Mouse (Mus musculus) cerebral cortex, adult 2 months (tissue): ENCODE results near the gene L3mbtl4.

Source experiments
- WGBS: fragments of 180-500 bp; shearing (Covaris S2); methylation state at CpG from one replicate; pipeline ENCODE4 v1.1.7; 2018; 5-methylcytosine and 5-hydroxymethylcytosine counted together

The L3mbtl4 gene

DNA sequence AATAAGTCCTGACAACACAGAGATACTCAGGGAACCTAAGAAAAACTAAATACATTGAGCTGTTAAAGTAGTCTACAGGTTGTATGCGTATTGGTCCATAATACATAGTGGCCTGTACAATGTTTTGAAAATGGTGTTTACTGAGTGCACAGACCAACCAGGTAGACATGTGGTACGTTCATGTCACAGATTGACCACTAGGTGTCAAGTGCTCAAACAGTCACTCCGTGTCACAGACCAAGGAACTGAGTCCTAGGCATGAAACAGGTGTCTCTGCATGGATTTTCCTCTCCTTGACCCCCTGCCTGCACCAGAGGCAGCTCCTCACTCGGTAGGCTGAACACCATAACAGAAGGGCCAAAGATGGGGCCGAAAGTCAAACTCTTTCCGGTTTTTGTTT lies 366.6 kb downstream of the L3mbtl4 start:
- WGBS, result 84% methylated on average over 6 of the region's 6 CpGs

DNA sequence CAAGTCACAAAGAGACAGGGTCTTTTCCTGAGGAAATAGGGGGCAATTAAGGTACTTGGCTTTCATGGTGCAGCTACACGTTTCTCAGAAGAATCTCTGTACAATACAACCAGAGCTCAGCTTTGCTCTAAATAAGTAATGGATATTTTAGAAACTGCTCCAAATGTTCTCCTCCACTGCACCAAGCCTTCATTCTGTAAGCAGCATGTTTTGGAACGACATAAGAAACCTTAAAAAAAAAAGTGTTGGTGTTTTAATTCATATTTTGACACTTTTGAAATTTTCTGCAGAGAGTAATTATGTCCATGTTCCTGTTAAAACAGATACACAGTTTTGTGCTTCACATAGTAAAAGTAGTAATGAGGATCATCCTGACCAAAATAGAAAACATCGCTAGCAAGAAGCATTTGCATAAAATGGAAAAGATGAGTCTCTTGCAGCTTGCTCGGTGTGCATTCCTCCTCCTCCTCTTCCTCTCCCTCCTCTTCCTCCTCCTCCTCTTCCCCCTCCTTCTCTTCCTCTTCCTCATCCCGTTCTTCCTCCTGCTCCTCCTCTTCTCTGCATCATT lies 369.0 kb downstream of the L3mbtl4 start:
- WGBS, result 36% methylated on average over 5 of the region's 5 CpGs

GRCm38 (mm10) chr17:68666528-68666927 lies 392.9 kb downstream of the L3mbtl4 start:
- WGBS, result 80% methylated on average over 1 of the region's 1 CpGs

DNA sequence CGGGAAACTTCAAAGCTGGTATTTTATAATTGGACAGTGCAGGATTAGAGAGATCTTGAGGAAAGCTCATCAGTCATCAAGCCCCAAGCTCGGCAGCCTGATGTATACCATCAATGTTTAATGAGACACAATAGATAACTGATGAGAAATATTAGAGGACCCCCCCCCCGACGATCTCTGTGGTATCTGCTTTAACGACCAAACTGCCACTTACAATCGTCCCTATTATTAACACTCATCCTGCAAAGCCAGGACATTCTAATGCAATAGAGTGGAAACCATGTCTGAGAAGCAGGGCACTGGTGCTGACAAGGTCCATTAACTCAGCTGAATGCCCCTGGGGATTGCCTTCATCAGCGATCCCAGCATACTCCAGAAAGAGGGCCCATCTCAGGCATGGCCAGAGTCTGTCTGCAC lies 398.5 kb downstream of the L3mbtl4 start:
- WGBS, result 56% methylated on average over 7 of the region's 7 CpGs

GRCm38 (mm10) chr17:68710701-68711100 lies 437.1 kb downstream of the L3mbtl4 start:
- WGBS, result 53% methylated on average over 5 of the region's 5 CpGs

GRCm38 (mm10) chr17:68711350-68711749 lies 437.8 kb downstream of the L3mbtl4 start:
- WGBS, result 78% methylated on average over 3 of the region's 3 CpGs

DNA sequence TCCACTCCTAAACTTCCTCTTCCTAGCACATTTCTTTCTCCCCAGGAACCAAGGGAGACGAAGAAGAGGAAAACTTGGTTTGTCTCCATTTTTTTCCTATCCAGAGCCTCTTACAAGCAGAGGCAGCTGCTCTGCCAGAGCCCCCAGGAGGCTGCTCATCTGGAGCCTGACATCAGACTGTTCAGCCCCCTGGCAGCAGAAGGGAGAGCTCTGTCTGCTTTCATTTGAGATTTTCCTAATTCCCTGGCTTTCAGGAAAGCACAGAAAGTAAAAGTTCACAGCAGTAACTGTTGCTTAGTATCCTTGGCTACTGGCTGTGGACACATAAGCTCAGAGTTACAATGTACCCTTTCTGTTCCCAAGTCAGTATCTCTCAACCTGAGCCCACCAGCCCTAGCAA lies 474.7 kb downstream of the L3mbtl4 start:
- WGBS, result 15% methylated on average over 1 of the region's 1 CpGs

- WGBS, result 30% methylated on average over 6 of the region's 6 CpGs
Observed at GRCm38 (mm10) chr17:68750513-68750912, 476.9 kb downstream of the L3mbtl4 start.

GRCm38 (mm10) chr17:68753112-68753511 lies 479.5 kb downstream of the L3mbtl4 start:
- WGBS, result 36% methylated on average over 7 of the region's 7 CpGs

DNA sequence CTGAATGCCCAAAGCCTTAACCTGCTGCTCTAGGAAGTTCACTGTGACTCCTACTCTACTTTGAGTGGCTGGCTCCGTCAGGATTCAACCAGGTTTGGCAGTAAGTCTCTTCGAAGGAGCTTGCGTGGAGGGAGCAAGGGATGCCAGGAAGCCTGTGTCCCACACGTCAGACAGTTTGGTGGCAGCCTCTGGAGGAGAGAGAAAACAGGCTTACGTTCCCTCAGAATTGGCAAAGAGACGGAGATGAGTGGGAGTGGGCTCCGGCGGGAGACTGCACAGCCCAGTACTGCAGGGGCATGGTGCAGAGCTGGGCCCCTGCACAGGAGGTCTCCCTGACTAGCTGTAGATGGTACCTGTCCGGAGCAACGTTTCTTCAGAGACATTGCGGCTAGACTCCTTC lies 481.2 kb downstream of the L3mbtl4 start:
- WGBS, result 60% methylated on average over 11 of the region's 11 CpGs

DNA sequence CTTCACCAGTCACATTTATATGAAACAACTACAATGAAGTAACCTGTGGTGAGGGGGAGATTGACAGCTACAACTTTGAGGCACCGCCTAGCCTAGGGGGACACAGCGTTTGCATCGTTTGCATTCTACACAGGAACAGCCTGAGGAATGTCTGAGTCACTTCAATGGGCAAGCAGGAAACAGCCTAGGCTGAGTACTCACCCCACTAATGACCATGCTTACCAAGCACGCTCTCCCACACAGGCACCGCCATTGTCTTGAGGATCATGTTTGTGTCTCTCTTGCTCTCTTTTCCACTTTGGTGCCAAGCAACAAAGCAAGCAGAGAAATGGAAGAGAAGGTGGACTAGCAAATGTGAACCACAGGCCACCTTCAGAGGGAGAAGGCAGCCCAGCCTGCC lies 484.8 kb downstream of the L3mbtl4 start:
- 41% methylated on average over 5 of the region's 5 CpGs for WGBS

DNA sequence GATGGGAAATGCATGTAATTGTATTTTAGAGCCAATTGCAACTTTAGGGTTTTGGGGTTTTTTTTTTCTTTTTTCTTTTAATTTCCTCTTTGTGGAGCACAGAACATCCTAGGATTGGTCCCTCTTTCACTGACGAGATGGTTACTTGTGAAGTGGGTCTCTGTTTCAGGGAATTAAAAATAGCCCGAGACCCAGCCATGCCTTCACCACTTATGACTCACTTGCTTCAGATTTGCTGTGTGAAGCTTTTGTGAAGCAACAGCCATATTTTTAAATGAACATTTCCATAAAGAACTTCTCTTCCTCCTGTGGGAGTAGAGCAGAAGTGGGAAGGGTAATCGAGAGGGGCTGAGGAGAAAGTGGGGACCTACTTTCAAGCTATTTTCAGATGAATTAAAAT lies 485.3 kb downstream of the L3mbtl4 start:
- WGBS, result 33% methylated on average over 3 of the region's 3 CpGs

DNA sequence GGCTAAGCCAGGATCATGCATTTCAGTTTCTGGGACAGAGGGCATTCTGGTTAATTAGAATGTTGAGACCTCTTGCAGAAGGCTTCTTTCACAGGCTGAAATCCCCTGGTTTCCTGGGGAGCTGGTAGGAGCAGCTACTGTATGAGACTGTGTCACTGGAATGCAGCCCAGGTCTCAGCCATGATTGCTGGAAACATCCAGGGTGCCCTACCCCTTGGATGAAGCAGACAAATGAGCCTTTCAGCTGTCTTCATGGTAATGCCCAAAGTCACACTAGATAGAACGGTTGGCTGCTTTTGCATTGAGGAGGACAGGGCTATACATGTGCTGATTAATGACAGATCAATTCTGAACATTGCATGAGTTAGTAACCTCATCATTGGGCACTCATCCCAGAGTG lies 486.4 kb downstream of the L3mbtl4 start:
- WGBS, result 67% methylated on average over 1 of the region's 1 CpGs

GRCm38 (mm10) chr17:68764329-68764880 lies 490.8 kb downstream of the L3mbtl4 start:
- WGBS, result 80% methylated on average over 10 of the region's 10 CpGs

GRCm38 (mm10) chr17:68769561-68769960 lies 496.0 kb downstream of the L3mbtl4 start:
- 59% methylated on average over 4 of the region's 4 CpGs for WGBS

DNA sequence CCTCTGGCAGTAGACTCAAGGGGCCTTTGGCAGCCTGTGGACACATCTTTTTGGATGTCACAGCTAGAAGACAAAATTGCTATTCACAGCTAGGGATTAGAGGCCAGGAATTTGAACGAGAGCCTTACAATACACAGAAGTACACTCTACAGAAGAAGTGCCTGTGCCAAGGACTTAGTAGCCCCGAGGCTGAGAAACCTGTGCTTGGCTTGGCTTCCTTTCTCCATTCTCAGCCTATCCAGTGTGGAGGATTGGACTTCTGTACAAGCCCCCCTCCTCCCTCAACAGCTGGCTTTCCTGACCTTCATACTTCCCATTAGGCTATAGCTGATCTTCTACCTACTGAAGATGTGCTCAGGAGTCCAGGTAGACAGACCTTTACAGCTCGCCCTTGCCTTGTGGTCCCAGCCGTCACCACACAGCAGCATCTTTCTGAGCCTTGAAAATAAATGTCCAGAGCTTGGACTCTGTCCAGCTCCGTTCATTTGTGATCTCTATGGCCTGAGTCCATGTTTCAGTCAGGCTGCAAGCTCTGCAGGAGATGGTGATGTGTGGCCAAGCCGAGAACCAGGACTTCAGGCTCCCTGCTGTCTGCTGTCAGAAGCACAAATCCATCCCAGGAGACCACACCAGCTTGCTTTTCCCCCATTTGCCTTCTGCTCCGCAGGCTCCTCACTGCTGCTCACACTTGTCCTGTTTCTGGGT lies 497.6 kb downstream of the L3mbtl4 start:
- 52% methylated on average over 7 of the region's 7 CpGs for WGBS

GRCm38 (mm10) chr17:68793741-68794140 lies 520.1 kb downstream of the L3mbtl4 start:
- WGBS, result 86% methylated on average over 4 of the region's 4 CpGs

DNA sequence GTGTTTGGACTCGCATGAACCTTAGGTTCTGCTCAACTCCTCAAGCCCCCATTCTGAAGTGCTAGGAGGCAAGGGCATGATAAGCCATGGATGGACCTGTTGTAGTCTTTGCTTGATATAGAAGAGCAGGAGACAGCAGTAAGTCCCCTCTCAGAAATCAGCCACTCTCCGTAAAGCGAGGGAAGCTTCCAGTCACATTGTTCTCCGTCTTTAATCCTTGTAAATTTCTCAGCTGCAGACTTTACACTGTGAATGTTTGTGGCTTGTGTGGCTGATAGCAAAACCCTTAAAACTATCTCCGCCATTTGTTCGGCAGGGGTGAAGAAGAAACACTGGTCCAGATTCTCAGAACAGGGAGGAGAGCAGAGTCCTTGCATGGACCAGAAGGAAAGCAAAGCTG lies 552.7 kb downstream of the L3mbtl4 start, which contains the start of gene Tmem200c:
Tmem200c (plus strand) TSS at position 301 of the 400 bp plus-strand sequence.
- WGBS, result 90% methylated on average over 6 of the region's 6 CpGs
